In genomic region chr14:14863690-14864356, GRCm38 (mm10) we compare ENCODE assay signal across 8 mouse cellular contexts.
DNase-seq lines count a peak whose midpoint lies in the region; ATAC-seq and TF ChIP-seq lines count a peak whose summit lies in the region.

No protein-coding gene starts in this region.

- 27% methylated on average over 7 of the region's 7 CpGs for WGBS in forebrain, embryonic 12.5 days
- 27% methylated on average over 7 of the region's 7 CpGs for WGBS in heart, embryonic 16.5 days
- WGBS in lung, adult 2 months = 20% methylated on average over 7 of the region's 7 CpGs

- H3K9me3 ChIP-seq in ES-E14 (ENCODE audit: control insufficient read depth, insufficient read depth, low read depth, low read length) = no peaks in the 10 kb centered on the region
- H3K9me3 ChIP-seq in forebrain, embryonic 12.5 days = no peaks in the 10 kb centered on the region
- no peaks in the 10 kb centered on the region for H3K9me3 ChIP-seq in heart, embryonic 16.5 days (replicated peaks; ENCODE audit: control insufficient read depth, low read length)

- H3K27me3 ChIP-seq in forebrain, embryonic 12.5 days = no peaks in the 10 kb centered on the region
- no peaks in the 10 kb centered on the region for H3K27me3 ChIP-seq in heart, embryonic 16.5 days (ENCODE audit: control insufficient read depth, insufficient read depth, low read length)

- DNase-seq in ES-E14 (ENCODE audit: low read depth, low spot score) = peak; percentile 56
- DNase-seq in c-Kit-positive CD71-positive TER-119-negative erythroid progenitor cells, embryonic 14.5 days (ENCODE audit: low read depth) = peak; percentile 43
- peak; percentile 88 for DNase-seq in kidney, postnatal 14 days
- peak; percentile 60 for DNase-seq in lung, adult 2 months
- DNase-seq in thymus, postnatal 0 days (ENCODE audit: low spot score) = peak; percentile 84

- no peak overlapping the region for H3K4me3 ChIP-seq in ES-E14 (ENCODE audit: insufficient read depth in 1 of 2, low read depth in 1 of 2, low read length in 2 of 2, poor library complexity in 1 of 2, severe bottlenecking in 1 of 2)
- no peak overlapping the region for H3K4me3 ChIP-seq in forebrain, embryonic 12.5 days (replicated peaks)
- H3K4me3 ChIP-seq in heart, embryonic 16.5 days (ENCODE audit: low read length) = no peak overlapping the region; the same call in 1 of the 2 replicates
- H3K4me3 ChIP-seq in lung, adult 2 months (replicated peaks; ENCODE audit: extremely low read depth, low read depth, low read length) = no peak overlapping the region

- H3K9ac ChIP-seq in ES-E14 (ENCODE audit: insufficient read depth, low read depth, low read length, poor library complexity, severe bottlenecking) = no peak overlapping the region
- no peak overlapping the region for H3K9ac ChIP-seq in forebrain, embryonic 12.5 days
- peak overlapping the region; percentile 57; the same call in 1 of the 2 replicates for H3K9ac ChIP-seq in heart, embryonic 16.5 days (ENCODE audit: low read length)

- peak; percentile 89 for ATAC-seq in forebrain, embryonic 12.5 days (ENCODE audit: low FRiP score)
- ATAC-seq in heart, embryonic 16.5 days (replicated peaks; ENCODE audit: extremely low read depth, insufficient read depth, low FRiP score) = peak; percentile 45; the same call in 1 of the 2 replicates
- peak; percentile 89 for ATAC-seq in neutrophil, adult 5-6 weeks (ENCODE audit: extremely low read depth, insufficient number of reproducible peaks, low FRiP score, poor library complexity, severe bottlenecking)

- TF ChIP-seq POLR2A in lung, adult 2 months (IDR thresholded peaks at IDR 0.05; ENCODE audit: borderline replicate concordance, extremely low read depth, low read depth, low read length) = no peak

- H3K4me2 ChIP-seq in forebrain, embryonic 12.5 days = no peak overlapping the region
- peak overlapping the region; percentile 44 for H3K4me2 ChIP-seq in heart, embryonic 16.5 days (ENCODE audit: low read depth, low read length)

- no peaks in the 10 kb centered on the region for H3K4me1 ChIP-seq in ES-E14 (ENCODE audit: control insufficient read depth in 2 of 2, insufficient read depth in 2 of 2, low read length in 2 of 2, poor library complexity in 1 of 2)
- H3K4me1 ChIP-seq in forebrain, embryonic 12.5 days = no peaks in the 10 kb centered on the region
- no peaks in the 10 kb centered on the region for H3K4me1 ChIP-seq in heart, embryonic 16.5 days (ENCODE audit: control insufficient read depth, insufficient read depth, low read length)
- H3K4me1 ChIP-seq in lung, adult 2 months (ENCODE audit: control insufficient read depth, insufficient read depth, low read length) = peaks cover 3% of the 10 kb centered on the region

- in situ Hi-C loops in ES-E14 (cut with MboI; ENCODE audit: low sequenced_read_pairs in 2 of 2, unreplicated experiment in 2 of 2) = loop anchor here in 1 of 2 experiments (25.0 kb wide), 1 partner anchor 123 kb away; no protein-coding TSS in a partner anchor

- TF ChIP-seq CTCF in lung, adult 2 months (IDR thresholded peaks at IDR 0.05; ENCODE audit: insufficient read depth, low read length) = peak; percentile 82

- H3K27ac ChIP-seq in ES-E14 (ENCODE audit: insufficient read depth, low read depth, low read length, poor library complexity, severe bottlenecking) = no peak overlapping the region
- no peak overlapping the region for H3K27ac ChIP-seq in forebrain, embryonic 12.5 days
- no peak overlapping the region for H3K27ac ChIP-seq in heart, embryonic 16.5 days (ENCODE audit: low read length)

- H3K36me3 ChIP-seq in ES-E14 (ENCODE audit: control insufficient read depth, insufficient read depth, low read length, poor library complexity, severe bottlenecking) = no peaks in the 10 kb centered on the region
- no peaks in the 10 kb centered on the region for H3K36me3 ChIP-seq in forebrain, embryonic 12.5 days (replicated peaks)
- H3K36me3 ChIP-seq in heart, embryonic 16.5 days (ENCODE audit: control insufficient read depth, insufficient read depth) = no peaks in the 10 kb centered on the region

TF ChIP-seq in ES-E14, 5 proteins besides CTCF, POLR2A, EP300 and RAD21:
- TF ChIP-seq HCFC1 (IDR thresholded peaks at IDR 0.05; ENCODE audit: borderline replicate concordance, insufficient read depth, low read length) (no peak), ZC3H11A (IDR thresholded peaks at IDR 0.05; ENCODE audit: borderline replicate concordance, low read depth, low read length) (peak; percentile 83), MAFK (IDR thresholded peaks at IDR 0.05; ENCODE audit: insufficient read depth, low read depth, low read length) (no peak), ZNF384 (IDR thresholded peaks at IDR 0.05; ENCODE audit: low read depth, low read length) (peak; percentile 92), CHD2 (IDR thresholded peaks at IDR 0.05; ENCODE audit: low read depth, low read length) (no peak)
